Mouse (Mus musculus) fibroblast of lung, adult 2 months (primary cell): Measurements from ENCODE around the gene Ifi27l2a.

Source experiments
- DNase-seq: peaks from one replicate; pipeline ENCODE4 v3.0.0-alpha.2; 2011; ENCODE audit warnings: low read depth

The Ifi27l2a gene

GRCm38 (mm10) chr12:103425729-103426470 lies 17.6 kb downstream of the Ifi27l2a start, which contains the start of gene Ddx24:
Gene Ddx24, minus strand, starts transcription at chr12:103425830.
- peak; percentile 98 for DNase-seq

- DNase-seq = no peak
Observed at GRCm38 (mm10) chr12:103425016-103425728, 18.3 kb downstream of the Ifi27l2a start.

GRCm38 (mm10) chr12:103408144-103408543 lies 35.3 kb downstream of the Ifi27l2a start:
- no peak for DNase-seq

- no peak for DNase-seq
Observed at GRCm38 (mm10) chr12:103407720-103408119, 35.8 kb downstream of the Ifi27l2a start, which contains the start of gene 9330161L09Rik. Gene 9330161L09Rik, minus strand, starts transcription at chr12:103407820.

GRCm38 (mm10) chr12:103404131-103404530 lies 39.3 kb downstream of the Ifi27l2a start:
- no peak for DNase-seq

GRCm38 (mm10) chr12:103396751-103397150 lies 46.7 kb downstream of the Ifi27l2a start:
- no peak for DNase-seq

GRCm38 (mm10) chr12:103395486-103396275 lies 47.8 kb downstream of the Ifi27l2a start:
- no peak for DNase-seq

GRCm38 (mm10) chr12:103393528-103393927 lies 50.0 kb downstream of the Ifi27l2a start:
- no peak for DNase-seq
